Mouse (Mus musculus): ENCODE data around the gene Kcnab1. TPM values are rescaled to one million over a fixed set of nuclear protein-coding genes. Genes with fewer than 3 reads are reported as not detected.

Kcnab1 gene
- polyA plus RNA-seq (2014; fragmentation: Nextera tagmentation; extraction: Ambion mirVana) = 16.8 and 18.6 TPM in 2 replicates

DNA sequence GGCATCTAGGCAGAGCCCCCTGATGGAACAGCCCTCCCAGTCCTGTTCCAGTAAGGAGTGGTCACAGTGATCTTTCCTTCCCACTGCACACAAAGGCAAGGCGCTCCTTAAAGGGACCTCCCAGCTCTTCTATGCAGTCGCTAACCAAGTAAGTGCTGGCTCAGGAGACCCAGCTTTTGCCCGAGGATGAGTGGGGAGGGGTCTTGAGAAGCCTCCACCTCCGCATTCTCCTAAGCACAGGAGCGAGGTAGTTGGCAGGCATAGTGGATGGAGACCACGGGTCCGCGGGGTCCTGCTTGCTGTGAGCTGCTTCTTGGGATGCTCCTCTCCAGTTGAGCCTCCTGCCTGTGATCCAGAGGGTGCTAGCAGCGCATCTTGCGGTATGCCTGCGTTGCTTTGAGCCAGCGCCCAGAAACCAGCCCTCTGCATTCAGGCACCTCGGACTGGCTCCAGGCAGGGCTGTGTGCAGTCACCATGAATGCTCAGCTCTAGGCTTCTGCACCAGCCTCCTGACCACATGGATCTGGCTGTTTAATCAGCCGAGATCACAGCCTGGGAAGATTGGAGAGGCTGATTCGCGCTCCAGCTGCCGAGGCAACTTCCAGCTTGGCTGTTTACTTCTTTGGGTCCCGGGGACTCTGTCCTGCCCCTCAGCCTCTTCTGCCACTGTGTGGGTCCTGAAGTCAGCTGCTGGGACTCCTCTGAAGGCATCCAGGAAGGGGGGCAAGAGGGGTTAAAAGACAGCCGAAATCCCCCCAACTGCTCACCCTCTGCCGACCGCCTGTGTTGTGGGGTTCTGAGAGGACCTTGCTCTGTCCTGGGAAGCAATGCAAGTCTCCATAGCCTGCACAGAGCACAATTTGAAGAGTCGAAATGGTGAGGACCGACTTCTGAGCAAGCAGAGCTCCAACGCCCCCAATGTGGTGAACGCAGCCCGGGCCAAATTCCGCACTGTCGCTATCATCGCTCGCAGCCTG lies at the start of gene Kcnab1:
Kcnab1 (plus strand) TSS at position 440 of the 977 bp plus-strand sequence.
- Histone ChIP-seq H3K4me3 (ENCODE audit: low read depth, low read length) (peak within 1 kb of the TSS; percentile 42), H3K27me3 (ENCODE audit: control insufficient read depth, insufficient read depth, low read length) (peaks cover 3% of the 10 kb centered on the region; the same call in 1 of the 2 replicates), H3K9ac (replicated peaks; ENCODE audit: low read depth, low read length) (peak within 1 kb of the TSS; percentile 51), H3K36me3 (ENCODE audit: control insufficient read depth, insufficient read depth, low read length) (no peaks in the 10 kb centered on the region), H3K27ac (ENCODE audit: low read depth, low read length) (no peak within 1 kb of the TSS), H3K4me2 (ENCODE audit: low read depth, low read length) (peak within 1 kb of the TSS; percentile 94), H3K4me1 (ENCODE audit: control insufficient read depth, insufficient read depth, low read length) (no peaks in the 10 kb centered on the region; the same call in 1 of the 2 replicates), H3K9me3 (ENCODE audit: control insufficient read depth, low read length) (no peaks in the 10 kb centered on the region)
- under 1% methylated on average over 30 of the region's 30 CpGs for WGBS
- peak; percentile 87 for ATAC-seq (ENCODE audit: low read depth)

DNA sequence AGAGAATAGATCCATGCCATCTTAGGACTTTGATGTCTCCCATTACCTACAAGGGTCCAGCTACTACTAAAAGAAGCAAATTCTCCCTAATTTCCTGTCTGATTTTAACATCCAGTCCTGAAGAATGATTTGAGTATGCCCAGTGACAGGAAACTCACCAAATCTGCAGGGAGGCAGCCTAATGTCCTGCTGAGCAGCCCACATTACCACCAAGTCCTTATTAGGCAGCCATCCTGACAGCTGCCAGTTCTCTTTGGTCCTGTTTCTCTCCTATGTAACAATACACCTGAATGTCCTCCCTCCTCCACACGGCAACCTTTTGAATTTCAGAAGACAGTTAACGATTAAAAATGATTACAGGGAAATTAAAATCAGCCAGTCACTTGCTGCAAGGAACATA lies 20.9 kb upstream of the Kcnab1 start:
- Histone ChIP-seq H3K27me3 (ENCODE audit: control insufficient read depth, insufficient read depth, low read length) (no peaks in the 10 kb centered on the region), H3K36me3 (ENCODE audit: control insufficient read depth, insufficient read depth, low read length) (no peaks in the 10 kb centered on the region), H3K4me2 (ENCODE audit: low read depth, low read length) (no peak overlapping the region), H3K27ac (ENCODE audit: low read depth, low read length) (no peak overlapping the region), H3K4me1 (ENCODE audit: control insufficient read depth, insufficient read depth, low read length) (no peaks in the 10 kb centered on the region), H3K4me3 (ENCODE audit: low read depth, low read length) (no peak overlapping the region), H3K9ac (replicated peaks; ENCODE audit: low read depth, low read length) (no peak overlapping the region), H3K9me3 (ENCODE audit: control insufficient read depth, low read length) (no peaks in the 10 kb centered on the region)
- no peak for ATAC-seq (ENCODE audit: low read depth)
- WGBS = 88% methylated on average over 2 of the region's 2 CpGs

GRCm38 (mm10) chr3:65104117-65104516 lies 5.1 kb upstream of the Kcnab1 start:
- no peak for ATAC-seq (ENCODE audit: low read depth)
- H3K4me1 ChIP-seq (ENCODE audit: control insufficient read depth, insufficient read depth, low read length) = no peaks in the 10 kb centered on the region
- no peaks in the 10 kb centered on the region for H3K36me3 ChIP-seq (ENCODE audit: control insufficient read depth, insufficient read depth, low read length)
- 52% methylated on average over 6 of the region's 6 CpGs for WGBS
- H3K4me3 ChIP-seq (ENCODE audit: low read depth, low read length) = no peak overlapping the region
- no peak overlapping the region for H3K27ac ChIP-seq (ENCODE audit: low read depth, low read length)
- H3K9me3 ChIP-seq (ENCODE audit: control insufficient read depth, low read length) = no peaks in the 10 kb centered on the region
- no peak overlapping the region for H3K4me2 ChIP-seq (ENCODE audit: low read depth, low read length)
- H3K9ac ChIP-seq (replicated peaks; ENCODE audit: low read depth, low read length) = no peak overlapping the region
- H3K27me3 ChIP-seq (ENCODE audit: control insufficient read depth, insufficient read depth, low read length) = no peaks in the 10 kb centered on the region; the same call in 1 of the 2 replicates

DNA sequence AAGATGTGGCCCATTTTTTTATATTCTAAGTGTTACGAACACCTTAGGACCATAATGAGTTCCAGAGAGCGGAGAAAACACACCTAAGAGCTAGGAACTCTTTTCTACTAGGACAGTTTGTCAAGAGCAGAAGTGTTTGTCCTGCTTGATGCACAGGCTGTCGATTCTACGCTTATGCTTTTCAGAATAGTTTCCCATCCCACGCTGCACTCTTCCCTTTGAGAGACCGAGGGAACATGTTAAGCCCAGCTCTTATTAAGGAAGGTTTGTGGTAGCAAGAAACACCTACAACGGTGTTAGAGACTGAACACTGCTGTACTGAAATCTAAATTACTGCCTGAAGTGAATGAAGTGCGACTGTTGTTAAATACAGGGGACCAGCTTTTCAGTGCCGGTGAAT lies 1.0 kb downstream of the Kcnab1 start:
- peaks cover 3% of the 10 kb centered on the region; the same call in 1 of the 2 replicates for H3K27me3 ChIP-seq (ENCODE audit: control insufficient read depth, insufficient read depth, low read length)
- no peak overlapping the region for H3K9ac ChIP-seq (replicated peaks; ENCODE audit: low read depth, low read length)
- no peak overlapping the region for H3K27ac ChIP-seq (ENCODE audit: low read depth, low read length)
- no peaks in the 10 kb centered on the region for H3K36me3 ChIP-seq (ENCODE audit: control insufficient read depth, insufficient read depth, low read length)
- H3K9me3 ChIP-seq (ENCODE audit: control insufficient read depth, low read length) = no peaks in the 10 kb centered on the region
- 70% methylated on average over 9 of the region's 9 CpGs for WGBS
- ATAC-seq (ENCODE audit: low read depth) = no peak
- H3K4me3 ChIP-seq (ENCODE audit: low read depth, low read length) = 0 out of 2 replicates have a peak overlapping the region, but pooled peaks have one; percentile 42
- no peaks in the 10 kb centered on the region; the same call in 1 of the 2 replicates for H3K4me1 ChIP-seq (ENCODE audit: control insufficient read depth, insufficient read depth, low read length)
- H3K4me2 ChIP-seq (ENCODE audit: low read depth, low read length) = peak overlapping the region; percentile 94

DNA sequence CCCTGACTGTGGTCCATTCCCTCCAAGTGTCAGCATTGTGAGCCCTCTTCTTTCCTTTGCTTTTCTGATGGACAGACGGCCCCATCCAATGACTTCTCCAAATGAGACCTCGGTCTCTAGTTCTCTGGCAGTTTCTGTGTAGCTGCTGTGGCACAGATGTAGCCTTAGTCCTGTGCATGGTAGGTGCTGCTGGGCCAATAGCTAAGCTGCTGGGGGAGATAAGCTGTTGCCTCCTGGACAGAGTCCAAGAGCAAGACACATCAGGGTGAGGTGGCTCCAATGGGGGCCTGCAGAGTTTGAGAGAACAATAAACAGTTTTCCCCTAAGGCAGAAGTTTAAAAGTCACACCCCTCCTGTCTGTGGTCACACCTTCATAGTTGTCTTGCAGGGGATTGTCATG lies 2.0 kb downstream of the Kcnab1 start:
- H3K4me3 ChIP-seq (ENCODE audit: low read depth, low read length) = no peak overlapping the region
- H3K27me3 ChIP-seq (ENCODE audit: control insufficient read depth, insufficient read depth, low read length) = peaks cover 3% of the 10 kb centered on the region; the same call in 1 of the 2 replicates
- H3K4me2 ChIP-seq (ENCODE audit: low read depth, low read length) = no peak overlapping the region
- H3K9ac ChIP-seq (replicated peaks; ENCODE audit: low read depth, low read length) = no peak overlapping the region
- no peak overlapping the region for H3K27ac ChIP-seq (ENCODE audit: low read depth, low read length)
- H3K9me3 ChIP-seq (ENCODE audit: control insufficient read depth, low read length) = no peaks in the 10 kb centered on the region
- H3K4me1 ChIP-seq (ENCODE audit: control insufficient read depth, insufficient read depth, low read length) = no peaks in the 10 kb centered on the region; the same call in 1 of the 2 replicates
- WGBS = 90% methylated on average over 2 of the region's 2 CpGs
- ATAC-seq (ENCODE audit: low read depth) = no peak
- H3K36me3 ChIP-seq (ENCODE audit: control insufficient read depth, insufficient read depth, low read length) = no peaks in the 10 kb centered on the region

DNA sequence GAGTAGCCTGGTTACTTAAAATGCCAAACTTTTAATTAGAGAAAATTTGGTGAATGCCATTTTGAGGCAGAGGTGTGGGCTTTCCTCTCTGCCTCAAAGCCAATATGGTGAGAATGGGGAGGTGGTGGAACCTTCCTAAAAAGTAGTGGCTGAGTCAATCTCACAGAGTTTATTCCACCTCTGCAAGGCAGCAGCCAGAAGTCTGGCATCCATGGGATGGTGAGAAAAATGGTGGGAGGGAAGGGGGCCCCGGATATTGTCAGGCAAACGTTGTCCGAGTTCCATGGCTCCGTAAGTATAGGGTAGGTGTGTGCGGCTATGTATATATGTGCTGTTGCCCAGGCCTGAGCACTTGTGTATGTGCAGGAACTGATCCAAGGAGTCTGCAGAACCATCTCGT lies 6.0 kb downstream of the Kcnab1 start:
- Histone ChIP-seq H3K36me3 (ENCODE audit: control insufficient read depth, insufficient read depth, low read length) (no peaks in the 10 kb centered on the region), H3K27me3 (ENCODE audit: control insufficient read depth, insufficient read depth, low read length) (no peaks in the 10 kb centered on the region), H3K4me1 (ENCODE audit: control insufficient read depth, insufficient read depth, low read length) (no peaks in the 10 kb centered on the region), H3K9me3 (ENCODE audit: control insufficient read depth, low read length) (no peaks in the 10 kb centered on the region), H3K9ac (replicated peaks; ENCODE audit: low read depth, low read length) (no peak overlapping the region), H3K27ac (ENCODE audit: low read depth, low read length) (no peak overlapping the region), H3K4me3 (ENCODE audit: low read depth, low read length) (no peak overlapping the region), H3K4me2 (ENCODE audit: low read depth, low read length) (no peak overlapping the region)
- ATAC-seq (ENCODE audit: low read depth) = no peak
- 87% methylated on average over 6 of the region's 6 CpGs for WGBS

DNA sequence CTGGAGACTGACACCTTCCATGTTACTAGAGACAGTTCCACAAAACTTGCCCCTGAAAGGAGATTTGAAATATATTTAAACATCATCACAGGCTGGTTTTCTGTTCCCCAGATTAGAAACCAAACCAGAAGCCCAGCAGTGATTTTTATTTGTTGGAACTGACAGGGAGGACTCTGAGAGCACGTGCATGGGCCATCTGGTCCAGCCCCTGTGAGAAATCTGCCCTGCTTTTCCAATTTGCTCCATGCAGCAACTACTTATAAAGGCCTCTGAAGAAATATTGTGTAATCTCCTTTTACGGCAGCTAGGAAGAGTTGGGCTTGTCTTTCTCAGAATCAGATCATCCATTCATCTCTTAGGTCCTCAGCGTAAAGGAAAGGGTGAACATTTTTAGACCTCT lies 7.8 kb downstream of the Kcnab1 start:
- Histone ChIP-seq H3K4me3 (ENCODE audit: low read depth, low read length) (no peak overlapping the region), H3K9ac (replicated peaks; ENCODE audit: low read depth, low read length) (no peak overlapping the region), H3K4me2 (ENCODE audit: low read depth, low read length) (no peak overlapping the region), H3K27me3 (ENCODE audit: control insufficient read depth, insufficient read depth, low read length) (no peaks in the 10 kb centered on the region), H3K27ac (ENCODE audit: low read depth, low read length) (no peak overlapping the region), H3K4me1 (ENCODE audit: control insufficient read depth, insufficient read depth, low read length) (no peaks in the 10 kb centered on the region), H3K36me3 (ENCODE audit: control insufficient read depth, insufficient read depth, low read length) (no peaks in the 10 kb centered on the region), H3K9me3 (ENCODE audit: control insufficient read depth, low read length) (no peaks in the 10 kb centered on the region)
- WGBS = 68% methylated on average over 3 of the region's 3 CpGs
- no peak for ATAC-seq (ENCODE audit: low read depth)

GRCm38 (mm10) chr3:65117365-65117764 lies 8.2 kb downstream of the Kcnab1 start:
- no peaks in the 10 kb centered on the region for H3K9me3 ChIP-seq (ENCODE audit: control insufficient read depth, low read length)
- 61% methylated on average over 8 of the region's 8 CpGs for WGBS
- ATAC-seq (ENCODE audit: low read depth) = no peak

DNA sequence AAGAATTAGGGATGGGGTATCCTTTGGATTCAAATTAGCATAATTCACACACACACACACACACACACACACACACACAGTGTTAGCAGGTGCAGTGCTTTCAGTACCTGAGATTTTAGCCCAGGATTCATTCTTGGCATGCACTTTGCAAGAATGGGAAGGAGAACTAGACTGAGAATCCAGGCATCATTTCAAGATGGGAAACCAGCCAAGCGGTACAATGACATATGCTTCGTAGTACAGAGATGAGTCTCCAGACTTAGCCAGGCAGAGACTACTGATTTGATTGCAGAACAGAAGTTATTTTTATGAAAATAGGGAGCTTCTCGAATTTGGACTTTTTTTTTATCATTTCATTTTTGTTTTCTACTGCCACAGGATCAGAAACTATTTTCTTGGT lies 15.8 kb downstream of the Kcnab1 start:
- ATAC-seq (ENCODE audit: low read depth) = no peak
- H3K27me3 ChIP-seq (ENCODE audit: control insufficient read depth, insufficient read depth, low read length) = no peaks in the 10 kb centered on the region
- H3K27ac ChIP-seq (ENCODE audit: low read depth, low read length) = no peak overlapping the region

More at GRCm38 (mm10) chr3:65117365-65117764, 8.2 kb downstream of the Kcnab1 start:
- H3K4me2 ChIP-seq (ENCODE audit: low read depth, low read length) = no peak overlapping the region
- no peaks in the 10 kb centered on the region for H3K27me3 ChIP-seq (ENCODE audit: control insufficient read depth, insufficient read depth, low read length)
- no peaks in the 10 kb centered on the region for H3K4me1 ChIP-seq (ENCODE audit: control insufficient read depth, insufficient read depth, low read length)
- H3K4me3 ChIP-seq (ENCODE audit: low read depth, low read length) = no peak overlapping the region
- H3K27ac ChIP-seq (ENCODE audit: low read depth, low read length) = no peak overlapping the region
- no peak overlapping the region for H3K9ac ChIP-seq (replicated peaks; ENCODE audit: low read depth, low read length)
- no peaks in the 10 kb centered on the region for H3K36me3 ChIP-seq (ENCODE audit: control insufficient read depth, insufficient read depth, low read length)

More for the DNA sequence above, 15.8 kb downstream of the Kcnab1 start:
- no peak overlapping the region for H3K4me3 ChIP-seq (ENCODE audit: low read depth, low read length)
- 68% methylated on average over 3 of the region's 3 CpGs for WGBS
- no peaks in the 10 kb centered on the region for H3K4me1 ChIP-seq (ENCODE audit: control insufficient read depth, insufficient read depth, low read length)
- no peaks in the 10 kb centered on the region for H3K9me3 ChIP-seq (ENCODE audit: control insufficient read depth, low read length)
- H3K4me2 ChIP-seq (ENCODE audit: low read depth, low read length) = no peak overlapping the region
- H3K9ac ChIP-seq (replicated peaks; ENCODE audit: low read depth, low read length) = no peak overlapping the region
- H3K36me3 ChIP-seq (ENCODE audit: control insufficient read depth, insufficient read depth, low read length) = no peaks in the 10 kb centered on the region

Data from neural tube, embryonic 14.5 days (tissue).